Mouse (Mus musculus) embryonic facial prominence, embryonic 11.5 days (tissue): ENCODE results near the gene Myadml2. TPM values are rescaled to one million over a fixed set of nuclear protein-coding genes. Genes with fewer than 3 reads are reported as not detected.
A peak's percentile ranks its signal among the peaks of the same experiment; 100 is the strongest.

Source experiments
- ATAC-seq: fragments of 200-750 bp; cut with Nextera tagmentation; replicated peaks from 2 replicates; pipeline ENCODE4 v1.8.0; 2017; ENCODE audit warnings: low read depth; ENCODE audit not compliant: insufficient number of reproducible peaks, low FRiP score, low TSS enrichment
- DNase-seq: peaks from one replicate; pipeline ENCODE4 v3.0.0-alpha.2; 2015; ENCODE audit warnings: low spot score
- H3K27ac ChIP-seq: fragments of 300-500 bp; sonication (generic); replicated peaks from 2 replicates; pipeline ENCODE4 v1.5.1; 2014; ENCODE audit warnings: mild to moderate bottlenecking, low read depth, low read length, control low read depth
- H3K27me3 ChIP-seq: fragments of 300-500 bp; sonication (generic); 2 replicates; pipeline ENCODE4 v1.6.1; 2014; ENCODE audit warnings: mild to moderate bottlenecking, low read length, moderate library complexity, mixed read lengths; ENCODE audit not compliant: control insufficient read depth, insufficient read depth
- H3K36me3 ChIP-seq: fragments of 300-500 bp; sonication (generic); replicated peaks from 2 replicates; pipeline ENCODE4 v1.6.1; 2014; ENCODE audit warnings: low read depth, mild to moderate bottlenecking, low read length, moderate library complexity, mixed read lengths; ENCODE audit not compliant: control insufficient read depth, insufficient read depth
- H3K4me1 ChIP-seq: fragments of 300-500 bp; sonication (generic); 2 replicates; pipeline ENCODE4 v1.6.1; 2014; ENCODE audit warnings: low read length, mixed read lengths; ENCODE audit not compliant: control insufficient read depth, insufficient read depth
- H3K4me2 ChIP-seq: fragments of 300-500 bp; sonication (generic); 2 replicates; pipeline ENCODE4 v1.6.1; 2014; ENCODE audit warnings: low read depth, mild to moderate bottlenecking, control low read depth, low read length, moderate library complexity
- H3K4me3 ChIP-seq: fragments of 300-500 bp; sonication (generic); 2 replicates; pipeline ENCODE4 v1.5.1; 2014; ENCODE audit warnings: low read depth, low read length, control low read depth
- H3K9ac ChIP-seq: fragments of 300-500 bp; sonication (generic); replicated peaks from 2 replicates; pipeline ENCODE4 v1.6.1; 2014; ENCODE audit warnings: mild to moderate bottlenecking, control low read depth, low read length
- H3K9me3 ChIP-seq: fragments of 300-500 bp; sonication (generic); replicated peaks from 2 replicates; pipeline ENCODE4 v1.6.1; 2016; ENCODE audit warnings: mild to moderate bottlenecking, low read length, inconsistent platforms, mixed read lengths; ENCODE audit not compliant: control insufficient read depth
- WGBS: fragments of 180-500 bp; shearing (Covaris S2); extraction: QIAGEN DNeasy Blood & Tissue Kit; methylation state at CpG from one replicate; pipeline ENCODE4 v1.1.7; 2014; 5-methylcytosine and 5-hydroxymethylcytosine counted together
- microRNA-seq: library from miRNA; unstranded; fragments of <30 nt; microRNA quantifications from one replicate; pipeline ENCODE4, GENCODE M21; 2016; ENCODE audit warnings: borderline number of aligned reads
- polyA plus RNA-seq: library from polyadenylated mRNA; unstranded; fragments of >200 nt; fragmentation: Nextera tagmentation; extraction: Ambion mirVana; gene quantifications from 2 replicates; pipeline ENCODE4 v1.2.1, GENCODE M21; 2014

Gene Myadml2
- polyA plus RNA-seq, 1 experiment from 2014 or later: not detected

GRCm38 (mm10) chr11:120598990-120599549, 48.9 kb downstream of the Myadml2 start:
- H3K27ac ChIP-seq: peak overlapping the region; percentile 38; the same call in 1 of the 2 replicates
- peak overlapping the region; percentile 99 for H3K4me3 ChIP-seq
- DNase-seq: no peak
- H3K4me2 ChIP-seq: peak overlapping the region; percentile 94
- H3K9ac ChIP-seq: peak overlapping the region; percentile 61
- peaks cover 6% of the 10 kb centered on the region for H3K36me3 ChIP-seq
- H3K27me3 ChIP-seq: no peaks in the 10 kb centered on the region
- WGBS: 50% methylated on average over 17 of the region's 17 CpGs
- H3K9me3 ChIP-seq: no peaks in the 10 kb centered on the region
- ATAC-seq: no peak
- peaks cover 2% of the 10 kb centered on the region for H3K4me1 ChIP-seq

GRCm38 (mm10) chr11:120598283-120598989, 49.5 kb downstream of the Myadml2 start, which contains the start of the genes Alyref and Anapc11:
Alyref (minus strand) TSS chr11:120598365.
Anapc11 (plus strand) TSS chr11:120598421.
- WGBS: under 1% methylated on average over 83 of the region's 88 CpGs
- Histone ChIP-seq H3K4me1 (peaks cover 2% of the 10 kb centered on the region), H3K4me2 (peak within 1 kb of the TSS; percentile 94), H3K27ac (peak within 1 kb of the TSS; percentile 87), H3K9me3 (no peaks in the 10 kb centered on the region), H3K4me3 (peak within 1 kb of the TSS; percentile 99), H3K36me3 (peaks cover 6% of the 10 kb centered on the region), H3K27me3 (no peaks in the 10 kb centered on the region), H3K9ac (peak within 1 kb of the TSS; percentile 99)
- DNase-seq: peak; percentile 98
- peak; percentile 95 for ATAC-seq

- H3K27me3 ChIP-seq: no peaks in the 10 kb centered on the region
- peak overlapping the region; percentile 87 for H3K27ac ChIP-seq
- H3K4me3 ChIP-seq: peak overlapping the region; percentile 99
- peak overlapping the region; percentile 99 for H3K9ac ChIP-seq
- DNase-seq (no peak), ATAC-seq (peak; percentile 61)
- H3K36me3 ChIP-seq: peaks cover 6% of the 10 kb centered on the region
- peak overlapping the region; percentile 94 for H3K4me2 ChIP-seq
- H3K9me3 ChIP-seq: no peaks in the 10 kb centered on the region
- H3K4me1 ChIP-seq: peaks cover 2% of the 10 kb centered on the region
- WGBS: 6% methylated on average over 69 of the region's 99 CpGs
Measured at GRCm38 (mm10) chr11:120597240-120598235, 50.4 kb downstream of the Myadml2 start.

Small RNA genes lying within 50 kb of the gene (microRNA-seq; reads per million reads assigned to microRNA genes)
- 1.4 reads per million for gene Mir6936

Other genes starting within 250 kb of the Myadml2 start
- 42.5 and 44.2 TPM in 2 replicates for gene Nploc4, start 210.4 kb downstream of the Myadml2 start, polyA plus RNA-seq
- gene Tspan10, start 205.5 kb downstream of the Myadml2 start, polyA plus RNA-seq: 0.56 and 1.2 TPM in 2 replicates
- gene Pde6g, start 194.7 kb downstream of the Myadml2 start, polyA plus RNA-seq: 0.48 TPM in 1 of 2 replicates, not detected in the other
- 12.2 and 13.0 TPM in 2 replicates for gene Oxld1, start 190.1 kb downstream of the Myadml2 start, polyA plus RNA-seq
- 26.7 and 28.5 TPM in 2 replicates for gene Ccdc137, start 190.0 kb downstream of the Myadml2 start, polyA plus RNA-seq
- gene Arl16, start 180.6 kb downstream of the Myadml2 start, polyA plus RNA-seq: 52.3 and 60.5 TPM in 2 replicates
- gene Mrpl12, start 163.5 kb downstream of the Myadml2 start, polyA plus RNA-seq: 161 and 162 TPM in 2 replicates
- gene Slc25a10, start 156.3 kb downstream of the Myadml2 start, polyA plus RNA-seq: 46.9 and 53.6 TPM in 2 replicates
- 0.43 and 0.91 TPM in 2 replicates for gene Gcgr, start 117.5 kb downstream of the Myadml2 start, polyA plus RNA-seq
- gene Mcrip1, start 98.4 kb downstream of the Myadml2 start, polyA plus RNA-seq: 223 and 249 TPM in 2 replicates
- gene Ppp1r27, start 97.0 kb downstream of the Myadml2 start, polyA plus RNA-seq: not detected in 2 replicates
- gene P4hb, start 74.9 kb downstream of the Myadml2 start, polyA plus RNA-seq: 626 and 629 TPM in 2 replicates
- 511 and 567 TPM in 2 replicates for gene Arhgdia, start 66.5 kb downstream of the Myadml2 start, polyA plus RNA-seq
- gene Alyref, start 49.8 kb downstream of the Myadml2 start, polyA plus RNA-seq: 748 and 893 TPM in 2 replicates
- 177 and 197 TPM in 2 replicates for gene Anapc11, start 49.7 kb downstream of the Myadml2 start, polyA plus RNA-seq
- not detected in 2 replicates for gene Npb, start 39.7 kb downstream of the Myadml2 start, polyA plus RNA-seq
- 75.3 and 76.9 TPM in 2 replicates for gene Pcyt2, start 30.2 kb downstream of the Myadml2 start, polyA plus RNA-seq
- 20.7 and 20.8 TPM in 2 replicates for gene Sirt7, start 22.9 kb downstream of the Myadml2 start, polyA plus RNA-seq
- 16.7 and 18.1 TPM in 2 replicates for gene Mafg, start 14.6 kb downstream of the Myadml2 start, polyA plus RNA-seq
- 26.3 and 27.1 TPM in 2 replicates for gene Pycr1, start 4.4 kb downstream of the Myadml2 start, polyA plus RNA-seq
- 2.5 and 3.2 TPM in 2 replicates for gene Notum, start 13.0 kb upstream of the Myadml2 start, polyA plus RNA-seq
- 99.6 and 107 TPM in 2 replicates for gene Aspscr1, start 24.8 kb upstream of the Myadml2 start, polyA plus RNA-seq
- 118 and 124 TPM in 2 replicates for gene Cenpx, start 65.6 kb upstream of the Myadml2 start, polyA plus RNA-seq
- 35.0 and 35.9 TPM in 2 replicates for gene Lrrc45, start 65.8 kb upstream of the Myadml2 start, polyA plus RNA-seq
- 9.7 and 10.9 TPM in 2 replicates for gene Rac3, start 73.3 kb upstream of the Myadml2 start, polyA plus RNA-seq
- gene Dcxr, start 79.1 kb upstream of the Myadml2 start, polyA plus RNA-seq: 10.7 and 11.7 TPM in 2 replicates
- 3.3 and 3.7 TPM in 2 replicates for gene Cbr2, start 84.0 kb upstream of the Myadml2 start, polyA plus RNA-seq
- 9.0 and 11.0 TPM in 2 replicates for gene Hmga1b, start 114.6 kb upstream of the Myadml2 start, polyA plus RNA-seq
- 16.2 and 21.2 TPM in 2 replicates for gene Rfng, start 136.0 kb upstream of the Myadml2 start, polyA plus RNA-seq
- 262 and 276 TPM in 2 replicates for gene Gps1, start 136.1 kb upstream of the Myadml2 start, polyA plus RNA-seq
- gene Dus1l, start 148.2 kb upstream of the Myadml2 start, polyA plus RNA-seq: 72.4 and 72.8 TPM in 2 replicates
- gene Fasn, start 176.4 kb upstream of the Myadml2 start, polyA plus RNA-seq: 56.1 and 66.1 TPM in 2 replicates